Mouse (Mus musculus) MEL (cell line): ENCODE data around the gene Lhpp.

Source experiments
- CHD1 ChIP-seq: IDR thresholded peaks from 2 replicates; pipeline ENCODE4 v1.6.1; 2012; ENCODE audit warnings: low read depth, mild to moderate bottlenecking, inconsistent platforms, low read length, improper control_type of control experiment
- CTCF ChIP-seq, 3 experiments: IDR thresholded peaks in 2 of 3; conservative IDR thresholded peaks in 1 of 3; 2 replicates each; pipeline ENCODE4 v1.5.1; 2011 to 2012; ENCODE audit warnings: low read length in 3 of 3, low read depth in 2 of 3, mild to moderate bottlenecking in 2 of 3, improper control_type of control experiment in 1 of 3, inconsistent platforms in 1 of 3, mixed read lengths in 1 of 3, moderate library complexity in 1 of 3; ENCODE audit not compliant: control insufficient read depth in 1 of 3, insufficient read depth in 1 of 3, poor library complexity in 1 of 3, severe bottlenecking in 1 of 3
- E2F4 ChIP-seq: IDR thresholded peaks from 2 replicates; pipeline ENCODE4 v1.6.1; 2011; ENCODE audit warnings: low read depth, low read length, improper control_type of control experiment, borderline replicate concordance
- EP300 ChIP-seq, 2 experiments: IDR thresholded peaks; 2 replicates each; pipeline ENCODE4 v1.6.1; 2011; ENCODE audit warnings: improper control_type of control experiment in 2 of 2, low read length in 2 of 2, low read depth in 1 of 2, mild to moderate bottlenecking in 1 of 2
- MAX ChIP-seq: IDR thresholded peaks from 2 replicates; pipeline ENCODE4 v1.6.1; 2011; ENCODE audit warnings: low read length, improper control_type of control experiment
- MAZ ChIP-seq: IDR thresholded peaks from 2 replicates; pipeline ENCODE4 v1.6.1; 2012; ENCODE audit warnings: low read depth, mild to moderate bottlenecking, inconsistent platforms, low read length, improper control_type of control experiment
- NRF1 ChIP-seq: IDR thresholded peaks from 2 replicates; pipeline ENCODE4 v1.6.1; 2014; ENCODE audit warnings: low read depth, mild to moderate bottlenecking, inconsistent platforms, low read length, improper control_type of control experiment, moderate library complexity; ENCODE audit not compliant: poor library complexity, insufficient read depth, severe bottlenecking
- POLR2A ChIP-seq, 2 experiments: IDR thresholded peaks; 2 replicates each; pipeline ENCODE4 v1.6.1; 2011 to 2012; ENCODE audit warnings: low read length in 2 of 2, mild to moderate bottlenecking in 2 of 2, control low read depth in 1 of 2, improper control_type of control experiment in 1 of 2, low read depth in 1 of 2, moderate library complexity in 1 of 2; ENCODE audit not compliant: control insufficient read depth in 1 of 2, insufficient read depth in 1 of 2, poor library complexity in 1 of 2
- SMC3 ChIP-seq: IDR thresholded peaks from 2 replicates; pipeline ENCODE4 v1.6.1; 2011; ENCODE audit warnings: low read depth, low read length, improper control_type of control experiment
- TCF12 ChIP-seq: IDR thresholded peaks from 2 replicates; pipeline ENCODE4 v1.6.1; 2014; ENCODE audit warnings: low read depth, mild to moderate bottlenecking, inconsistent platforms, low read length, improper control_type of control experiment, moderate library complexity
- USF2 ChIP-seq, 2 experiments: IDR thresholded peaks; 2 replicates each; pipeline ENCODE4 v1.6.1; 2011 to 2012; ENCODE audit warnings: improper control_type of control experiment in 2 of 2, low read length in 2 of 2, borderline replicate concordance in 1 of 2, inconsistent platforms in 1 of 2, low read depth in 1 of 2, mild to moderate bottlenecking in 1 of 2; ENCODE audit not compliant: insufficient read depth in 1 of 2
- ZC3H11A ChIP-seq: IDR thresholded peaks from 2 replicates; pipeline ENCODE4 v1.6.1; 2012; ENCODE audit warnings: low read depth, mild to moderate bottlenecking, inconsistent platforms, low read length, improper control_type of control experiment

DNA sequence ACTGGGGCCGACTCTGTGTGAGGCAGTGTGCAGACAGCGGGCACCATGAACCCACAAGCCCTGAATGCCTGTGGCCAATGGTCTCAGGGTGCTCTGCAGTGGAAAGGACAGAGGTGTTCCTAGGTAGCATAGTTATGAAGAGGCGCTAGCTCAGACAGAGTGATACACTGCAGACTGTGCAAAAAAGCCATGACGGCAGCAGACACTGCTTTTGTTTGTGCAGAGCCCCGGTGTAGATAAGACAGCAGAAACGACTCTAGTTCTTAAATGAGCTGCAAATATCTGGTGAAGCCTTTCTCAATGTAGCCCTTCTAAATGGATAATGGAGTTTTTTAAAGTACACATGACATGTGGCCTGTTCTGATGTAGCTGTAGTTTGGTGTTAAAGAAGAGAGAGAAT, 129.4 kb downstream of the Lhpp start:
- TF ChIP-seq USF2 (IDR thresholded peaks at IDR 0.05; ENCODE audit: borderline replicate concordance in 1 of 2, insufficient read depth in 1 of 2, low read depth in 1 of 2, low read length in 2 of 2) (no peak), MAX (no peak), NRF1 (no peak), SMC3 (no peak), ZC3H11A (no peak), CTCF (IDR thresholded peaks at IDR 0.05 in 2 of 3, conservative IDR thresholded peaks at IDR 0.05 in 1 of 3; ENCODE audit: control insufficient read depth in 1 of 3, insufficient read depth in 1 of 3, low read depth in 2 of 3, low read length in 3 of 3, poor library complexity in 1 of 3, severe bottlenecking in 1 of 3) (no peak), MAZ (no peak), TCF12 (0 out of 2 replicates have a peak, but pooled peaks have one; percentile 8), EP300 (IDR thresholded peaks at IDR 0.05; ENCODE audit: low read depth in 1 of 2, low read length in 2 of 2) (peak in 1 of 2 experiments; percentile 24; a peak in 1 of 4 replicates), POLR2A (IDR thresholded peaks at IDR 0.05; ENCODE audit: control insufficient read depth in 1 of 2, insufficient read depth in 1 of 2, low read depth in 1 of 2, low read length in 2 of 2, poor library complexity in 1 of 2) (no peak), E2F4 (no peak), CHD1 (no peak)
